Mouse (Mus musculus): ENCODE results near the gene Fbln1. TPM values are rescaled to one million over a fixed set of nuclear protein-coding genes. Genes with fewer than 3 reads are reported as not detected.
"Not testable (repeated sequence)": the region's sequence is repeated elsewhere in the genome, so short reads cannot be mapped to it uniquely, and the experiment has no call there.

Gene Fbln1
- polyA plus RNA-seq, 1 experiment from 2014 or later = 188 TPM

GRCm38 (mm10) chr15:85324426-85324825 is 118.7 kb downstream of the Fbln1 start:
- Histone ChIP-seq H3K9ac (ENCODE audit: low read depth, low read length) (no peak overlapping the region), H3K4me1 (ENCODE audit: control insufficient read depth, insufficient read depth, low read length) (0 out of 2 replicates have a peak, but pooled peaks cover 5% of the 10 kb centered on the region), H3K36me3 (ENCODE audit: control insufficient read depth, insufficient read depth, low read length) (no peaks in the 10 kb centered on the region), H3K4me3 (ENCODE audit: low read length) (no peak overlapping the region), H3K27ac (ENCODE audit: low read depth, low read length) (no peak overlapping the region), H3K27me3 (ENCODE audit: control insufficient read depth, insufficient read depth, low read length) (no peaks in the 10 kb centered on the region), H3K4me2 (replicated peaks; ENCODE audit: low read depth, low read length) (no peak overlapping the region), H3K9me3 (ENCODE audit: control insufficient read depth, low read length) (peaks cover 3% of the 10 kb centered on the region; the same call in 1 of the 2 replicates)
- WGBS = 94% methylated on average over 1 of the region's 1 CpGs
- ATAC-seq (ENCODE audit: low FRiP score, low TSS enrichment) = no peak

- H3K4me3 ChIP-seq (ENCODE audit: low read length) = no peak overlapping the region
- no peak overlapping the region for H3K27ac ChIP-seq (ENCODE audit: low read depth, low read length)
- 0 out of 2 replicates have a peak, but pooled peaks cover 5% of the 10 kb centered on the region for H3K4me1 ChIP-seq (ENCODE audit: control insufficient read depth, insufficient read depth, low read length)
- 18% methylated on average over 11 of the region's 11 CpGs for WGBS
- no peaks in the 10 kb centered on the region for H3K27me3 ChIP-seq (ENCODE audit: control insufficient read depth, insufficient read depth, low read length)
- H3K9ac ChIP-seq (ENCODE audit: low read depth, low read length) = no peak overlapping the region
- 0 out of 2 replicates have a peak overlapping the region, but pooled peaks have one; percentile 4 for H3K4me2 ChIP-seq (replicated peaks; ENCODE audit: low read depth, low read length)
- peaks cover 3% of the 10 kb centered on the region; the same call in 1 of the 2 replicates for H3K9me3 ChIP-seq (ENCODE audit: control insufficient read depth, low read length)
- no peaks in the 10 kb centered on the region for H3K36me3 ChIP-seq (ENCODE audit: control insufficient read depth, insufficient read depth, low read length)
- ATAC-seq (ENCODE audit: low FRiP score, low TSS enrichment) = no peak
These were observed 122.1 kb downstream of the Fbln1 start for GRCm38 (mm10) chr15:85327808-85328207.

- not testable (repeated sequence) for H3K27ac ChIP-seq (ENCODE audit: low read depth, low read length); ATAC-seq (ENCODE audit: low FRiP score, low TSS enrichment); H3K4me3 ChIP-seq (ENCODE audit: low read length); H3K4me1 ChIP-seq (ENCODE audit: control insufficient read depth, insufficient read depth, low read length); H3K4me2 ChIP-seq (replicated peaks; ENCODE audit: low read depth, low read length); H3K9me3 ChIP-seq (ENCODE audit: control insufficient read depth, low read length); H3K27me3 ChIP-seq (ENCODE audit: control insufficient read depth, insufficient read depth, low read length); H3K9ac ChIP-seq (ENCODE audit: low read depth, low read length); H3K36me3 ChIP-seq (ENCODE audit: control insufficient read depth, insufficient read depth, low read length)
- 88% methylated on average over 2 of the region's 2 CpGs for WGBS
These were observed 122.7 kb downstream of the Fbln1 start for GRCm38 (mm10) chr15:85328455-85328854.

- Histone ChIP-seq H3K4me3 (ENCODE audit: low read length) (no peak overlapping the region), H3K9ac (ENCODE audit: low read depth, low read length) (no peak overlapping the region), H3K27ac (ENCODE audit: low read depth, low read length) (no peak overlapping the region), H3K4me1 (ENCODE audit: control insufficient read depth, insufficient read depth, low read length) (0 out of 2 replicates have a peak, but pooled peaks cover 5% of the 10 kb centered on the region), H3K4me2 (replicated peaks; ENCODE audit: low read depth, low read length) (no peak overlapping the region), H3K27me3 (ENCODE audit: control insufficient read depth, insufficient read depth, low read length) (no peaks in the 10 kb centered on the region), H3K9me3 (ENCODE audit: control insufficient read depth, low read length) (peaks cover 3% of the 10 kb centered on the region; the same call in 1 of the 2 replicates), H3K36me3 (ENCODE audit: control insufficient read depth, insufficient read depth, low read length) (no peaks in the 10 kb centered on the region)
- ATAC-seq (ENCODE audit: low FRiP score, low TSS enrichment) = no peak
- 93% methylated on average over 5 of the region's 5 CpGs for WGBS
These were observed 123.3 kb downstream of the Fbln1 start for GRCm38 (mm10) chr15:85329096-85329495.

- no peak for ATAC-seq (ENCODE audit: low FRiP score, low TSS enrichment)
- H3K9ac ChIP-seq (ENCODE audit: low read depth, low read length) = no peak overlapping the region
- 81% methylated on average over 6 of the region's 6 CpGs for WGBS
- H3K27me3 ChIP-seq (ENCODE audit: control insufficient read depth, insufficient read depth, low read length) = no peaks in the 10 kb centered on the region
- H3K9me3 ChIP-seq (ENCODE audit: control insufficient read depth, low read length) = peaks cover 3% of the 10 kb centered on the region; the same call in 1 of the 2 replicates
- H3K4me1 ChIP-seq (ENCODE audit: control insufficient read depth, insufficient read depth, low read length) = 0 out of 2 replicates have a peak, but pooled peaks cover 5% of the 10 kb centered on the region
- H3K4me2 ChIP-seq (replicated peaks; ENCODE audit: low read depth, low read length) = no peak overlapping the region
- no peak overlapping the region for H3K4me3 ChIP-seq (ENCODE audit: low read length)
- no peaks in the 10 kb centered on the region for H3K36me3 ChIP-seq (ENCODE audit: control insufficient read depth, insufficient read depth, low read length)
- no peak overlapping the region for H3K27ac ChIP-seq (ENCODE audit: low read depth, low read length)
These were observed 124.3 kb downstream of the Fbln1 start for GRCm38 (mm10) chr15:85330024-85330423.

- not testable (repeated sequence) for H3K9ac ChIP-seq (ENCODE audit: low read depth, low read length); H3K36me3 ChIP-seq (ENCODE audit: control insufficient read depth, insufficient read depth, low read length); H3K27ac ChIP-seq (ENCODE audit: low read depth, low read length); H3K4me3 ChIP-seq (ENCODE audit: low read length); H3K4me2 ChIP-seq (replicated peaks; ENCODE audit: low read depth, low read length); H3K9me3 ChIP-seq (ENCODE audit: control insufficient read depth, low read length); H3K27me3 ChIP-seq (ENCODE audit: control insufficient read depth, insufficient read depth, low read length); ATAC-seq (ENCODE audit: low FRiP score, low TSS enrichment); H3K4me1 ChIP-seq (ENCODE audit: control insufficient read depth, insufficient read depth, low read length)
- 89% methylated on average over 6 of the region's 6 CpGs for WGBS
These were observed 127.8 kb downstream of the Fbln1 start for GRCm38 (mm10) chr15:85333511-85333910.

GRCm38 (mm10) chr15:85334234-85334633 is 128.5 kb downstream of the Fbln1 start:
- Histone ChIP-seq H3K4me3 (ENCODE audit: low read length) (no peak overlapping the region), H3K36me3 (ENCODE audit: control insufficient read depth, insufficient read depth, low read length) (no peaks in the 10 kb centered on the region), H3K9ac (ENCODE audit: low read depth, low read length) (no peak overlapping the region), H3K27ac (ENCODE audit: low read depth, low read length) (no peak overlapping the region), H3K27me3 (ENCODE audit: control insufficient read depth, insufficient read depth, low read length) (no peaks in the 10 kb centered on the region), H3K4me2 (replicated peaks; ENCODE audit: low read depth, low read length) (no peak overlapping the region), H3K4me1 (ENCODE audit: control insufficient read depth, insufficient read depth, low read length) (peaks cover 6% of the 10 kb centered on the region; the same call in 1 of the 2 replicates), H3K9me3 (ENCODE audit: control insufficient read depth, low read length) (no peaks in the 10 kb centered on the region)
- ATAC-seq (ENCODE audit: low FRiP score, low TSS enrichment) = no peak
- WGBS = 67% methylated on average over 3 of the region's 3 CpGs

GRCm38 (mm10) chr15:85335671-85336300 is 130.0 kb downstream of the Fbln1 start, which contains the start of gene Atxn10:
Gene Atxn10 (plus strand): TSS chr15:85336245.
- Histone ChIP-seq H3K36me3 (ENCODE audit: control insufficient read depth, insufficient read depth, low read length) (no peaks in the 10 kb centered on the region), H3K9me3 (ENCODE audit: control insufficient read depth, low read length) (no peaks in the 10 kb centered on the region), H3K4me3 (ENCODE audit: low read length) (peak within 1 kb of the TSS; percentile 65), H3K4me1 (ENCODE audit: control insufficient read depth, insufficient read depth, low read length) (peaks cover 6% of the 10 kb centered on the region; the same call in 1 of the 2 replicates), H3K27ac (ENCODE audit: low read depth, low read length) (peak within 1 kb of the TSS; percentile 87), H3K4me2 (replicated peaks; ENCODE audit: low read depth, low read length) (peak within 1 kb of the TSS; percentile 71), H3K27me3 (ENCODE audit: control insufficient read depth, insufficient read depth, low read length) (no peaks in the 10 kb centered on the region), H3K9ac (ENCODE audit: low read depth, low read length) (peak within 1 kb of the TSS; percentile 86)
- WGBS = 9% methylated on average over 18 of the region's 19 CpGs
- no peak; the same call in 1 of the 2 replicates for ATAC-seq (ENCODE audit: low FRiP score, low TSS enrichment)

Data from kidney, embryonic 14.5 days (tissue).